Mouse (Mus musculus): ENCODE measurements around the gene Arhgap1.

The Arhgap1 gene

GRCm38 (mm10) chr2:91705736-91706135 lies 56.1 kb downstream of the Arhgap1 start:
- no peak for DNase-seq

GRCm38 (mm10) chr2:91706456-91706855 lies 56.8 kb downstream of the Arhgap1 start:
- no peak for DNase-seq

- no peak for DNase-seq
Measured at GRCm38 (mm10) chr2:91708361-91708760, 58.7 kb downstream of the Arhgap1 start.

- DNase-seq: peak; percentile 89
Measured at GRCm38 (mm10) chr2:91710272-91711234, 60.9 kb downstream of the Arhgap1 start, which contains the start of the genes Atg13 and Harbi1. Atg13 (minus strand) TSS chr2:91710576. Harbi1 (plus strand) TSS chr2:91710852.

- no peak for DNase-seq
Measured at GRCm38 (mm10) chr2:91711256-91711925, 61.7 kb downstream of the Arhgap1 start.

- DNase-seq: no peak
Measured at GRCm38 (mm10) chr2:91714921-91715320, 65.3 kb downstream of the Arhgap1 start.

- no peak for DNase-seq
Measured at GRCm38 (mm10) chr2:91718276-91718675, 68.6 kb downstream of the Arhgap1 start.
